11 mouse cellular contexts compared by ENCODE assay signal in genomic region chr6:30545689-30546088, GRCm38 (mm10). TPM values are rescaled to one million over a fixed set of nuclear protein-coding genes. Genes with fewer than 3 reads are reported as not detected.
DNase-seq lines count a peak whose midpoint lies in the region; ATAC-seq lines count a peak whose summit lies in the region.
"Had no signal": no experiment of that assay in that cellular context is flagged by ENCODE, and none has a peak within 500 bp of the region (broad histone marks: within the 10 kb centered on the region; RNA-seq: fewer than 3 reads in every experiment).

No protein-coding gene starts in this region.

- H3K27ac ChIP-seq in intestine, embryonic 15.5 days: peak overlapping the region; percentile 32; the same call in 1 of the 2 replicates
- H3K27ac ChIP-seq in intestine, embryonic 16.5 days (ENCODE audit: low read length): no peak overlapping the region
- H3K27ac ChIP-seq in embryonic facial prominence, embryonic 10.5 days (replicated peaks): peak overlapping the region; percentile 87
- H3K27ac ChIP-seq in embryonic facial prominence, embryonic 15.5 days (replicated peaks): 0 out of 2 replicates have a peak overlapping the region, but pooled peaks have one; percentile 4
- H3K27ac ChIP-seq in midbrain, embryonic 11.5 days (ENCODE audit: low read depth, low read length): no peak overlapping the region
- H3K27ac ChIP-seq in liver, embryonic 12.5 days: no peak overlapping the region
- H3K27ac ChIP-seq: layer of hippocampus, adult 2 months had no signal

- DNase-seq in embryonic facial prominence, embryonic 10.5 days (ENCODE audit: low spot score): no peak
- DNase-seq in midbrain, embryonic 11.5 days (ENCODE audit: low spot score, missing footprints): peak; percentile 72
- DNase-seq in B cell, adult 2 months: no peak
- no peak for DNase-seq in thymus, postnatal 14 days
- DNase-seq: lung, adult 18-20 months had no signal

- H3K4me2 ChIP-seq in intestine, embryonic 15.5 days (replicated peaks): no peak overlapping the region
- H3K4me2 ChIP-seq in intestine, embryonic 16.5 days (ENCODE audit: low read depth, low read length): no peak overlapping the region
- no peak overlapping the region for H3K4me2 ChIP-seq in embryonic facial prominence, embryonic 15.5 days (replicated peaks)
- no peak overlapping the region for H3K4me2 ChIP-seq in midbrain, embryonic 11.5 days
- no peak overlapping the region for H3K4me2 ChIP-seq in liver, embryonic 12.5 days

- no peaks in the 10 kb centered on the region for H3K27me3 ChIP-seq in intestine, embryonic 15.5 days (replicated peaks)
- H3K27me3 ChIP-seq in intestine, embryonic 16.5 days (replicated peaks; ENCODE audit: control insufficient read depth, insufficient read depth, low read length): no peaks in the 10 kb centered on the region
- H3K27me3 ChIP-seq in embryonic facial prominence, embryonic 10.5 days (replicated peaks; ENCODE audit: low read depth, poor library complexity, severe bottlenecking): no peaks in the 10 kb centered on the region
- no peaks in the 10 kb centered on the region for H3K27me3 ChIP-seq in embryonic facial prominence, embryonic 15.5 days
- H3K27me3 ChIP-seq in midbrain, embryonic 11.5 days (ENCODE audit: control insufficient read depth, insufficient read depth, low read length): no peaks in the 10 kb centered on the region
- H3K27me3 ChIP-seq in liver, embryonic 12.5 days (replicated peaks): peaks cover 81% of the 10 kb centered on the region

- H3K36me3 ChIP-seq in intestine, embryonic 15.5 days: no peaks in the 10 kb centered on the region
- H3K36me3 ChIP-seq in intestine, embryonic 16.5 days (ENCODE audit: control insufficient read depth, insufficient read depth, low read length): no peaks in the 10 kb centered on the region
- H3K36me3 ChIP-seq in embryonic facial prominence, embryonic 10.5 days (replicated peaks): no peaks in the 10 kb centered on the region
- H3K36me3 ChIP-seq in embryonic facial prominence, embryonic 15.5 days: no peaks in the 10 kb centered on the region
- no peaks in the 10 kb centered on the region for H3K36me3 ChIP-seq in midbrain, embryonic 11.5 days (ENCODE audit: control insufficient read depth, insufficient read depth, low read length)
- H3K36me3 ChIP-seq in liver, embryonic 12.5 days: no peaks in the 10 kb centered on the region

- WGBS in intestine, embryonic 15.5 days: 78% methylated on average over 7 of the region's 7 CpGs
- WGBS in intestine, embryonic 16.5 days: 76% methylated on average over 7 of the region's 7 CpGs
- WGBS in embryonic facial prominence, embryonic 10.5 days: 81% methylated on average over 7 of the region's 7 CpGs
- 73% methylated on average over 7 of the region's 7 CpGs for WGBS in embryonic facial prominence, embryonic 15.5 days
- WGBS in midbrain, embryonic 11.5 days: 86% methylated on average over 7 of the region's 7 CpGs
- WGBS in liver, embryonic 12.5 days (ENCODE audit: insufficient replicate concordance): 66% methylated on average over 7 of the region's 7 CpGs

- no peak overlapping the region for H3K9ac ChIP-seq in intestine, embryonic 15.5 days
- no peak overlapping the region for H3K9ac ChIP-seq in intestine, embryonic 16.5 days (ENCODE audit: low read depth, low read length)
- no peak overlapping the region for H3K9ac ChIP-seq in embryonic facial prominence, embryonic 15.5 days
- H3K9ac ChIP-seq in midbrain, embryonic 11.5 days (ENCODE audit: low read length): no peak overlapping the region
- H3K9ac ChIP-seq in liver, embryonic 12.5 days: no peak overlapping the region

- peaks cover 29% of the 10 kb centered on the region for H3K4me1 ChIP-seq in intestine, embryonic 15.5 days (replicated peaks)
- H3K4me1 ChIP-seq in intestine, embryonic 16.5 days (ENCODE audit: control insufficient read depth, insufficient read depth, low read length): peaks cover 25% of the 10 kb centered on the region
- peaks cover 100% of the 10 kb centered on the region for H3K4me1 ChIP-seq in embryonic facial prominence, embryonic 10.5 days
- peaks cover 58% of the 10 kb centered on the region for H3K4me1 ChIP-seq in embryonic facial prominence, embryonic 15.5 days
- H3K4me1 ChIP-seq in midbrain, embryonic 11.5 days (ENCODE audit: control insufficient read depth, insufficient read depth, low read length): peaks cover 46% of the 10 kb centered on the region
- peaks cover 16% of the 10 kb centered on the region for H3K4me1 ChIP-seq in liver, embryonic 12.5 days

- no peaks in the 10 kb centered on the region for H3K9me3 ChIP-seq in intestine, embryonic 15.5 days
- no peaks in the 10 kb centered on the region for H3K9me3 ChIP-seq in intestine, embryonic 16.5 days (ENCODE audit: control insufficient read depth, low read length)
- H3K9me3 ChIP-seq in embryonic facial prominence, embryonic 10.5 days: no peaks in the 10 kb centered on the region
- no peaks in the 10 kb centered on the region for H3K9me3 ChIP-seq in embryonic facial prominence, embryonic 15.5 days (replicated peaks)
- no peaks in the 10 kb centered on the region for H3K9me3 ChIP-seq in midbrain, embryonic 11.5 days (ENCODE audit: control insufficient read depth, low read length)
- no peaks in the 10 kb centered on the region for H3K9me3 ChIP-seq in liver, embryonic 12.5 days (replicated peaks)

- no peak overlapping the region for H3K4me3 ChIP-seq in intestine, embryonic 15.5 days (replicated peaks)
- no peak overlapping the region for H3K4me3 ChIP-seq in intestine, embryonic 16.5 days (ENCODE audit: low read length)
- H3K4me3 ChIP-seq in embryonic facial prominence, embryonic 10.5 days: no peak overlapping the region
- no peak overlapping the region for H3K4me3 ChIP-seq in embryonic facial prominence, embryonic 15.5 days (replicated peaks)
- H3K4me3 ChIP-seq in midbrain, embryonic 11.5 days (ENCODE audit: low read depth, low read length): no peak overlapping the region
- no peak overlapping the region for H3K4me3 ChIP-seq in liver, embryonic 12.5 days
- H3K4me3 ChIP-seq: layer of hippocampus, adult 2 months had no signal

- no peak for ATAC-seq in intestine, embryonic 15.5 days
- no peak for ATAC-seq in intestine, embryonic 16.5 days
- ATAC-seq in embryonic facial prominence, embryonic 15.5 days (ENCODE audit: insufficient number of reproducible peaks, low FRiP score, low TSS enrichment, low read depth): no peak
- ATAC-seq in midbrain, embryonic 11.5 days (ENCODE audit: low FRiP score): no peak
- no peak for ATAC-seq in liver, embryonic 12.5 days

RNA-seq across cellular contexts. Expression of gene Cpa2, which starts 4.3 kb away (rescaled TPM):
- 327 and 654 TPM in 2 replicates for polyA plus RNA-seq in intestine, embryonic 15.5 days (2015; fragmentation: Nextera tagmentation; extraction: Ambion mirVana)
- polyA plus RNA-seq in intestine, embryonic 16.5 days (2015; fragmentation: Nextera tagmentation; extraction: Ambion mirVana): 399 and 443 TPM in 2 replicates
- polyA plus RNA-seq in embryonic facial prominence, embryonic 10.5 days (2016; fragmentation: Nextera tagmentation; extraction: Ambion mirVana): 18.9 and 22.0 TPM in 2 replicates
- polyA plus RNA-seq in embryonic facial prominence, embryonic 15.5 days (2015; fragmentation: Nextera tagmentation; extraction: Ambion mirVana): 3.4 and 5.2 TPM in 2 replicates
- 13.0 and 15.5 TPM in 2 replicates for polyA plus RNA-seq in midbrain, embryonic 11.5 days (2014; fragmentation: Nextera tagmentation; extraction: Ambion mirVana)
- 0.77 and 1.2 TPM in 2 replicates for polyA plus RNA-seq in liver, embryonic 12.5 days (2016; fragmentation: Nextera tagmentation; extraction: Ambion mirVana)

RNA-seq across cellular contexts. Expression of gene Cpa4, which starts 22.5 kb away (rescaled TPM):
- polyA plus RNA-seq in intestine, embryonic 15.5 days (2015; fragmentation: Nextera tagmentation; extraction: Ambion mirVana): 0.59 and 0.77 TPM in 2 replicates
- polyA plus RNA-seq in intestine, embryonic 16.5 days (2015; fragmentation: Nextera tagmentation; extraction: Ambion mirVana): 0.39 and 0.58 TPM in 2 replicates
- polyA plus RNA-seq in embryonic facial prominence, embryonic 10.5 days (2016; fragmentation: Nextera tagmentation; extraction: Ambion mirVana): 0.85 and 1.1 TPM in 2 replicates
- polyA plus RNA-seq in embryonic facial prominence, embryonic 15.5 days (2015; fragmentation: Nextera tagmentation; extraction: Ambion mirVana): 5.1 and 6.3 TPM in 2 replicates
- 2.1 and 2.2 TPM in 2 replicates for polyA plus RNA-seq in midbrain, embryonic 11.5 days (2014; fragmentation: Nextera tagmentation; extraction: Ambion mirVana)
- 0.12 and 0.35 TPM in 2 replicates for polyA plus RNA-seq in liver, embryonic 12.5 days (2016; fragmentation: Nextera tagmentation; extraction: Ambion mirVana)
- polyA plus RNA-seq: small intestine, adult 2 months had no signal

RNA-seq across cellular contexts. Expression of gene Ssmem1, which starts 36.0 kb away (rescaled TPM):
- polyA plus RNA-seq in intestine, embryonic 15.5 days (2015; fragmentation: Nextera tagmentation; extraction: Ambion mirVana): not detected in 2 replicates
- not detected in 2 replicates for polyA plus RNA-seq in intestine, embryonic 16.5 days (2015; fragmentation: Nextera tagmentation; extraction: Ambion mirVana)
- 0.19 and 0.40 TPM in 2 replicates for polyA plus RNA-seq in embryonic facial prominence, embryonic 10.5 days (2016; fragmentation: Nextera tagmentation; extraction: Ambion mirVana)
- 0.14 and 0.52 TPM in 2 replicates for polyA plus RNA-seq in embryonic facial prominence, embryonic 15.5 days (2015; fragmentation: Nextera tagmentation; extraction: Ambion mirVana)
- 0.49 and 0.68 TPM in 2 replicates for polyA plus RNA-seq in midbrain, embryonic 11.5 days (2014; fragmentation: Nextera tagmentation; extraction: Ambion mirVana)
- 0.14 and 0.23 TPM in 2 replicates for polyA plus RNA-seq in liver, embryonic 12.5 days (2016; fragmentation: Nextera tagmentation; extraction: Ambion mirVana)
- polyA plus RNA-seq: small intestine, adult 2 months had no signal

RNA-seq across cellular contexts. Expression of gene Tmem209, which starts 36.1 kb away (rescaled TPM):
- polyA plus RNA-seq in intestine, embryonic 15.5 days (2015; fragmentation: Nextera tagmentation; extraction: Ambion mirVana): 31.5 and 33.6 TPM in 2 replicates
- polyA plus RNA-seq in intestine, embryonic 16.5 days (2015; fragmentation: Nextera tagmentation; extraction: Ambion mirVana): 33.0 and 34.0 TPM in 2 replicates
- 41.3 and 45.7 TPM in 2 replicates for polyA plus RNA-seq in embryonic facial prominence, embryonic 10.5 days (2016; fragmentation: Nextera tagmentation; extraction: Ambion mirVana)
- 27.5 and 29.1 TPM in 2 replicates for polyA plus RNA-seq in embryonic facial prominence, embryonic 15.5 days (2015; fragmentation: Nextera tagmentation; extraction: Ambion mirVana)
- 46.0 and 58.1 TPM in 2 replicates for polyA plus RNA-seq in midbrain, embryonic 11.5 days (2014; fragmentation: Nextera tagmentation; extraction: Ambion mirVana)
- polyA plus RNA-seq in liver, embryonic 12.5 days (2016; fragmentation: Nextera tagmentation; extraction: Ambion mirVana): 29.2 and 30.9 TPM in 2 replicates

Comparison
In these comparisons a context has a peak if more than half of its experiments do, and no peak if none do; other contexts are left out.
1. H3K27ac ChIP-seq: peak in intestine, embryonic 15.5 days (single experiment), embryonic facial prominence, embryonic 10.5 days (single experiment) and embryonic facial prominence, embryonic 15.5 days (single experiment); none in intestine, embryonic 16.5 days (single experiment), midbrain, embryonic 11.5 days (single experiment) and liver, embryonic 12.5 days (single experiment).
2. RNA of gene Cpa2, which starts 4.3 kb away (polyA plus RNA-seq): 399 to 443 TPM in intestine, embryonic 16.5 days and 327 to 654 TPM in intestine, embryonic 15.5 days; 18.9 to 22.0 TPM in embryonic facial prominence, embryonic 10.5 days, 13.0 to 15.5 TPM in midbrain, embryonic 11.5 days, 3.4 to 5.2 TPM in embryonic facial prominence, embryonic 15.5 days and 0.77 to 1.2 TPM in liver, embryonic 12.5 days; every median in the first group is over 10 times any median in the second.